Mouse (Mus musculus): ENCODE data around the gene Xlr5a.
"Not testable (repeated sequence)": the region's sequence is repeated elsewhere in the genome, so short reads cannot be mapped to it uniquely, and the experiment has no call there.

Gene Xlr5a

GRCm38 (mm10) chrX:73148496-73148895, 144.3 kb downstream of the Xlr5a start, which contains the start of gene Xlr5b:
Gene Xlr5b (plus strand): TSS chrX:73148796.
- DNase-seq (ENCODE audit: low read depth in 2 of 2, low spot score in 2 of 2): not testable (repeated sequence)

- DNase-seq (ENCODE audit: low read depth in 2 of 2, low spot score in 2 of 2): not testable (repeated sequence)
Observed at GRCm38 (mm10) chrX:73143218-73143618, 149.6 kb downstream of the Xlr5a start.

- DNase-seq (ENCODE audit: low read depth in 2 of 2, low spot score in 2 of 2): not testable (repeated sequence)
Observed at GRCm38 (mm10) chrX:73122859-73123829, 169.6 kb downstream of the Xlr5a start.

- not testable (repeated sequence) for DNase-seq (ENCODE audit: low read depth in 2 of 2, low spot score in 2 of 2)
Observed at GRCm38 (mm10) chrX:73116747-73117146, 176.0 kb downstream of the Xlr5a start, which contains the start of gene Gm14685. Gene Gm14685 (plus strand): TSS chrX:73117047.

DNA sequence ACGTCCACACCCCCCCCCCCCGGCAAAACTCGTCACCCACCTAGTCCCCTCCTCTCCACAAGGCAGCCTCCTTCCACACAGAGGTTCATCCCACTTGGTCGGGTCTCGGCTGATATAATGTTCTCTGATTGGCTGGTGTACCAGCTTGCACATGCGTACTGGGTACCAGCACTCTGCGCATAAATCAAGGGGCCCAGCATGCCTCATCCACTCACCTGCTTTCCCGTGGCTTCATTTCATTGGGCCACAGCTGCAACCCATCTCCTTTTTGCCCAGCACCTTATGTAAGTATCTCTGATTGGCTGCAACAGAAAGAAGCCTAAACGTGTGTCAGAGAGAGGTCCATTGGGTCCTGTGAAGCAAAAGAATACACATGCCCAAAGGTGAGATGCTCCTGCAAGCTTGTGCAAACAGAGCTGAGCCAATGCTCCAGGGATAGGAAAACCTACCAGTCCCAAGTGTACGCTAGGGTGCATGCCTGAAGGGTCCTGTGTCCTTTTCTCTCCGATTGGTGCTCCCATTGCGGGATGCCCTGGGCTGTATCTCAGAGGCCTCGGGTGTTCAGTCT, 195.8 kb downstream of the Xlr5a start, which contains the start of gene Xlr3a:
TSS of gene Xlr3a (minus strand) at position 155 of the 568 bp plus-strand sequence.
- DNase-seq (ENCODE audit: low read depth in 2 of 2, low spot score in 2 of 2): not testable (repeated sequence)

DNA sequence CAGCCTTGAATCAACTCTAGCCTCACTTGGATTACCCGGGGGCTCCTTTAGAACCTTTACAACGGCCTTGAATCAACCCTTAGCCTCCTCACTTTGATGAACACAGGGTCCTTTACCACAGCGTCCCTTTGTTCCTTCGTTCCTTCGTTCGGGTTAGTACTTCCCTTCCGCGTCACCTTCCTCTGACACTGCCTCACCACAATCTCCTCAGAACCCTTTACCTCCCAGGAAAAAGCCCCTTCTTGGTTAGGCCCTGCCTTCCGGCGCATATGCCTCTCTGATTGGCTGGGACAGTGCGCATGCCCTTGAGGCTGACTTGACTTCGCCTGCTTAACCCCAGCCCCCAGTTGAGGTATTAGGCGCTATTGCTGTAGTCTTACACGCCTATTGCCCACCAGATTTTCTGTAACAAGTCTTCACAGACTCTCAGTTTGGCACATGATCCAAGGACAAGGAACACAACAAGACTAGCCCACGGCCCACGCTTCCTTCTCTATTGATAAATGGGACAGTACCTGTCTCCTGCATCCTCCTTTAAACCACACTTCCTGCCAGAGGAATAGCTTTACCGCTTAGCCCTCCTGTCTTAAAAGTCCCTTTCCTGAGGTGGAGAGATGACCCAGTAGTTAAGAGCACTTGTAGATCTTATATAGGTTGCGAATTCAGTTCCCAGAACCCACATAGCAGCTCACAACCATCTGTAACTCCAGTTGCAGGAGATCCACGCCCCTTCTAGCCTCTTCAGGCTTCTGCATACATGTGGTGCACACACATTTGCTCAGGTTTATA, 210.3 kb downstream of the Xlr5a start, which contains the start of gene Xlr4a:
TSS of gene Xlr4a (minus strand) at position 212 of the 789 bp plus-strand sequence.
- peak; percentile 22 to 48 for DNase-seq (ENCODE audit: low read depth in 2 of 2, low spot score in 2 of 2)

- DNase-seq (ENCODE audit: low read depth in 2 of 2, low spot score in 2 of 2): not testable (repeated sequence)
Observed at GRCm38 (mm10) chrX:73066765-73067312, 225.9 kb downstream of the Xlr5a start.

DNA sequence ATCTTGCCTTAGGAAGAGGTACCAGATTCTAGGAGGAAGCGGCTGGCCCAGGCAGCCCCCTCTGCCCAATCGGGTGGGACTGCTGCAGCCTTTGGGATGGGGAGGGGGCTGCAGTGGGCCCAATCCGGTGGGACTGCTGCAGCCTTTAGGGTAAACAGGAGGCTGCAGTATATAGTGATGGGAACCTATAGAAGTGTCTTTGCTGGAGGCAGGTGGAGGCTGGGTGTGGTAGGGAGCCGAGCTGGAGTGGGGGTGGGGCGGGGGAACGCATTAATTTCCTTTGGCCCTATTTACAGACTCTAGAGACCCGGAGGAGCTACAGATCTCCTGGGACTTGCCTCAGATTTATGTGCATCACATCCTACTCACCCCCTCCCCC, 228.4 kb downstream of the Xlr5a start, which contains the start of gene Pnma3:
TSS of gene Pnma3 (plus strand) at position 373 of the 379 bp plus-strand sequence.
- no peak for DNase-seq (ENCODE audit: low read depth in 2 of 2, low spot score in 2 of 2)

DNA sequence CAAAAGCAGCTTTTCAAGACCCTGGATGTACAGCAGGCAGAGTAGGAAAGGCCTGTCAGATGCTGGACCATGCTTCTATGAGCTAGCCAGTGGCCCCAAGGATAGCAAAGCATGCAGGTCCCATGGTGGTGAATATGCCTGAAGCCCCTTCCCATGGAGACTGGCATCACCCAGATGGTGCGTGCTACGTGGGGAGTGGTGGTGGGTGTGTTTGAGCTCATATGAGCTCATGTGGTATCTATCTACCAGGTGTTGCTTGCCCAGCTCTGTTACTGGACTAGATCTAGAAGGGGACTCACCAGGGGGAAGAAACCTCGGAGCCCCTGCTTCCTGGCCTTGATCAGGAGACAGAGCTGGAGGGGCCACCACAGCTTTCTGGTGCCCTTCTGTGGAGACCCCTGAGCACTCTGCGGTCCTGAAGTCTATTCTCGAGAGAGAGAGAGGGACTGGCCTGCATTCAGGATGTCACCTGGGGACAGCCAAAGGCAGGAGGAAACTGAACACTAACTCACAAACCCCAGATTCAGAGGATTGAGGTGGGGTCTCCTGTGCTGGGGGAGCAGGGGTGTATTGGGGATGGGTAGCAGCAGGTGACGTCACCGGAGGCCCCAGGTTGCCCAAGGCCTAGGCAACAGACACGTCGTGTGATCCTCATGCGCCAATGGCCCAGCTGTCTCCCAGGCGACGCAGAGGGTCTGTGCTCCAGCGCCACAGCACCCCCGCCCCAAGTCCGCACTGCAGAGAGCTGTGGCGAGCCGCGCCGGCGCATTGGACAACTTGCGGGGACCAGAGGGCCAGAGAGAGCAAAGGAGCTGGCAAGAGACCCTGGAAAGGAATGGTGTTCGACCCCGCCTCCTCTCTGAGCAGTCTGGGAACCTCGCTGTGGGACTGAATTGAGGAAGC, 229.0 kb downstream of the Xlr5a start:
- DNase-seq (ENCODE audit: low read depth in 2 of 2, low spot score in 2 of 2): no peak

GRCm38 (mm10) chrX:73062323-73062722, 230.5 kb downstream of the Xlr5a start:
- no peak for DNase-seq (ENCODE audit: low read depth in 2 of 2, low spot score in 2 of 2)

GRCm38 (mm10) chrX:73061528-73061927, 231.2 kb downstream of the Xlr5a start:
- no peak for DNase-seq (ENCODE audit: low read depth in 2 of 2, low spot score in 2 of 2)
